Mouse (Mus musculus) cerebellum, adult 18-20 months (tissue): ENCODE data around the gene Tspan17.

Source experiments
- DNase-seq, 2 experiments: peaks; one replicate each; pipeline ENCODE4 v3.0.0; 2021

The Tspan17 gene

DNA sequence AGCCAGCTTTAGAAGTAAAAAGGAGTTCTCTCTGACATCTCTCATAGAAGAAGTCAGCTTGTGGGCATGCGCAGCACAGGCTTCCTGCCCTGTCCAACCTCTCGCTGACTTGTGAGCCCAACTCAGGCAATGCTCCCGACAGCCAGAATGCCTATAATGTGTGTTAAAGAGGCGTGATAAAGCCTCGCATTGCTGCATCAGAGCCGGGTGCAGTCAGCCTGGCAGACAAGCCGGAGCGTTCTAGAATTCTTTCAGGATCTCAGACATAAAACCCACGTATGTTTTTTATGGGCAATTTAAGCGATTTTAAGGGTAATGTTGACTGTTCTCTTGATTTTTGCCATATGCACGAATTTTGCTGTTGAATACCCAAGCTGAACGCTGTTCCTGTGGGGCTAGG lies 18.9 kb downstream of the Tspan17 start:
- no peak for DNase-seq

GRCm38 (mm10) chr13:54811476-54811875 lies 22.3 kb downstream of the Tspan17 start:
- no peak for DNase-seq

GRCm38 (mm10) chr13:54813381-54813780 lies 24.2 kb downstream of the Tspan17 start:
- no peak for DNase-seq

- DNase-seq, result no peak
These were observed 29.4 kb downstream of the Tspan17 start for GRCm38 (mm10) chr13:54818399-54819254.

- DNase-seq, result no peak
These were observed 31.9 kb downstream of the Tspan17 start for GRCm38 (mm10) chr13:54821106-54821505.

- no peak for DNase-seq
These were observed 32.8 kb downstream of the Tspan17 start for GRCm38 (mm10) chr13:54821931-54822330.

- peak; percentile 90 to 91 for DNase-seq
These were observed 35.1 kb downstream of the Tspan17 start for GRCm38 (mm10) chr13:54824111-54824931.

DNA sequence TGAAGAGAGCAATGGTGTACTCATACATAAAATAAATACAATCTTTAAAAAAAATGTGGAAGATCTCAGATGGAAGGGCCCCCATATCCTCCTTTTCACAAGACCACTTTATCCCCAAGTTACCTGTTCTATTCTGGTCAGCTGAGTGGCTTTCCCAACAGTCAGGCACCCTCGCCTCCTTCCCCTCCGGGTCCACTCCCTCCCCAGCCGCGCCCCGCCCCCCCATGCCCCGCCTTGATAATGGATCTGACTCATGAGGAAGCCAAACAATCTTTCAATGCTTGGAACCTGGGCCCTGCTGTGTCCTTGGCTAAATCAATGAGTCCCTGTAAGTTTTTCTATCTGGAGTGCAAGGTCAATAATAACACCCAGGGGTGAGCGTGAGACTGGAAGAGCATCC lies 38.8 kb downstream of the Tspan17 start:
- DNase-seq, result no peak

GRCm38 (mm10) chr13:54828508-54828907 lies 39.3 kb downstream of the Tspan17 start:
- DNase-seq, result no peak

DNA sequence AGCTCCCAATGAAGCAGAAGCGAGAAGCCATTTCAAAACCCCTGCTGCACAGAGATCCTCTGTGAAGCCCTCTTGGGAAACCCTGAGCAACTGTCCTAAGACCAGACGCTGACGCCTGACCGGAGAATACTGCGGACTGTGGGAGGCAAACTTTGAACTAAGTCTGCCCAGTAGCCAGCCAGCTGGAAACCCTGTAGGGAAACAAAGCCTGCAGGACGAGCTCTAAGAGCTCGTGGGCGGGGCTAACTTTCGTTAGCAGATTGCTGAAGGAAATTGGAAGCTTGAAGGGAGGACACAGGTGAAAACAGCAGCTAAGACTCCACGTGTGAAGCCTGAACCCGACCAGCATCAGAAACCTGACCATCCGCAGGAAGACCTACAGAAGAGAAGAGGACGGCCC lies 40.3 kb downstream of the Tspan17 start:
- no peak for DNase-seq

- peak in 1 of 2 experiments; percentile 40 for DNase-seq
These were observed 47.3 kb downstream of the Tspan17 start for GRCm38 (mm10) chr13:54836351-54837030.

DNA sequence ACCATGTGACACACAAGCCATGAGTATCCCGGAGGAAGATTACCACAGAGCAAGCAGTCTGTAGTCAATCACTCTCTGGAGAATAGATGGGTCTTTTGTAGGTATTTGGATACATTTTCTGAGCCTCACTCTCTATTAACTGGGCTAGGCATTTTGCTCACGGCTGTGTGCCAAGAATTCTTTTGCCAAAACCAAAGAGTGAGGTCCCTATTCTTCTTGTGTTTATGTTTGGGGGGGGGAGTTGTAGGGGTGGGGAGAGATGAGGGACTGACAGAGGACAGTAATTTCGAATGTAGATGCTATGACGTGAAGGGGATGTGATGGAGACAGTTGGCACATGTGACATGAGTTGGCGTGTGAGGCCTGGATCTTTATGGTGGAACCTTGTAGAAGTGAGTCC lies 47.9 kb downstream of the Tspan17 start:
- DNase-seq, result no peak

- peak; percentile 59 to 69 for DNase-seq
These were observed 48.3 kb downstream of the Tspan17 start for GRCm38 (mm10) chr13:54837471-54837889.

DNA sequence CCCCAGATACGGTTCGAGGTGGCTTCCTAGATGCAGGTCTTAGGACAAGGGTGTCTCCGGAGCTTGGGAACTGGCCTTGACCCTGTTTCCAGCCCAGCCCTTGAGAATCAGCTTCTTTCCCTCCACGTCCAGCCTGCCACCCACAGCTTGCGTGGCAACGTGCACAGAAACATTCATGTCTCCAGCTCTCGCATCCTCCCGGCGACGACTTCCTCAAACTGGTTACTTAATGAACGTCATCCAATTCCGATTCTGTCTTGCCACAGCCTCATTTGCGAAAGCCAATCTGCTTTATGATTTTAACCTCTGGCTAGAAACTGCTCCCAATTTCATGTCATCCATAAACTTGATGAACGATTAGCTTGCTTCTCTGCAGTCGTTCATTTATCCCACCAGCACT lies 49.4 kb downstream of the Tspan17 start:
- no peak for DNase-seq

GRCm38 (mm10) chr13:54839211-54839610 lies 50.0 kb downstream of the Tspan17 start:
- no peak for DNase-seq

- DNase-seq, result no peak
These were observed 55.4 kb downstream of the Tspan17 start for GRCm38 (mm10) chr13:54844579-54844978.
